Mouse (Mus musculus): ENCODE results near the gene Slc17a2. TPM values are rescaled to one million over a fixed set of nuclear protein-coding genes. Genes with fewer than 3 reads are reported as not detected.

The Slc17a2 gene
- 0.04 TPM in 1 of 2 replicates, not detected in the other for total RNA-seq (2012; rRNA removed)
- total RNA-seq (2014; rRNA removed): not detected in 2 replicates
- polyA plus RNA-seq (2012; ENCODE audit: insufficient read length, low read depth): not detected in 2 replicates

DNA sequence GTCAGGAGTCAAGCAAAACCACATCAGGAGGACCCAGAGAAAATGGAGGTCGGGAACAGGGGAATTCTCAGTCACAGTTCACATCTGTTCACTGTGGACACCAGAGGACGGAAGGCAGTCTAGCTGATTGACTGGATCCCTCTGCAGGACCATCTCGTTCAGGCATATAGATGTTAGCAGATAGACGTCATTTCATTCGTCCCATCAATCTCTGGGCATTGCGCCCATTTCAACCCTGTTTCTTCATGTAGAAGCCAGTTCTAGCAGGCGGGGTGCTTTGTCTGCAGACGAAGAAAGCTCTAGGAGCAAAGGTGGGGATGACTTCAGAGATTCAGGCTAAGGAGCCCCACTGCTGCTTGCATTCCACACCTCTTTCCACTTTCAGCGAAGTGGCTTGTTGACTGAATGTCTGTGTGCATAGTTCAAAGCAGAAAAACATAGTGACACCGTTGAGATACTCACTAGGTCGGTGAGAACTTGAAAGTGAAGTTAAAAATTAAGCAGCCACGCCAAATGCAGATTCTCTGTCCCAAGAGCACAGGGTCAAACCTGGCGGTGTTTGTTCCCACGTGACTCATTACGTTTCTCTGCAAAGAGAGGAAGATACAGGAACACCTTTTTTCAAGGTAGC lies at the start of gene Slc17a2:
TSS of gene Slc17a2 (plus strand) at position 572 of the 631 bp plus-strand sequence.
- Histone ChIP-seq H3K4me2 (ENCODE audit: insufficient read depth, low read depth, poor library complexity, severe bottlenecking) (peak within 1 kb of the TSS; percentile 26), H3K4me3 (replicated peaks in 1 of 3; ENCODE audit: low read depth in 2 of 3, low read length in 2 of 3, poor library complexity in 1 of 3) (no peak within 1 kb of the TSS), H3K36me3 (replicated peaks in 1 of 2; ENCODE audit: control insufficient read depth in 1 of 2, insufficient read depth in 1 of 2, low read length in 1 of 2) (no peaks in the 10 kb centered on the region), H3K27me3 (replicated peaks) (no peaks in the 10 kb centered on the region), H3K79me2 (replicated peaks; ENCODE audit: control insufficient read depth, extremely low read depth, insufficient read depth, poor library complexity, severe bottlenecking) (no peaks in the 10 kb centered on the region), H3K4me1 (ENCODE audit: control insufficient read depth in 1 of 2, insufficient read depth in 2 of 2) (peaks cover 4 to 5% of the 10 kb centered on the region in 2 experiments; a peak in 2 of 4 replicates), H3K27ac (ENCODE audit: insufficient read depth, low read depth) (no peak within 1 kb of the TSS), H3K9ac (ENCODE audit: insufficient read depth, low read depth) (no peak within 1 kb of the TSS), H3K9me3 (replicated peaks; ENCODE audit: low read length) (no peaks in the 10 kb centered on the region)
- in situ Hi-C loops (cut with MboI; ENCODE audit: low pct_ligation_motif_present, low pct_unique_long_range_greater_than_20kb, low sequenced_read_pairs) (no loop called here), dilution Hi-C loops (cut with MboI; ENCODE audit: extremely low pct_ligation_motif_present, extremely low pct_unique_long_range_greater_than_20kb, low sequenced_read_pairs) (no loop called here)
- no peak for TF ChIP-seq EP300 (IDR thresholded peaks at IDR 0.05; ENCODE audit: low read length)
- TF ChIP-seq MAX (IDR thresholded peaks at IDR 0.05; ENCODE audit: low read length): no peak
- no peak for TF ChIP-seq HCFC1 (IDR thresholded peaks at IDR 0.05; ENCODE audit: low read depth, low read length)
- no peak for TF ChIP-seq ZNF384 (IDR thresholded peaks at IDR 0.05; ENCODE audit: low read depth, low read length)
- TF ChIP-seq NELFE (IDR thresholded peaks at IDR 0.05; ENCODE audit: low read depth, low read length): no peak
- TF ChIP-seq GABPA (IDR thresholded peaks at IDR 0.05; ENCODE audit: insufficient replicate concordance, low read depth, low read length): no peak
- no peak for TF ChIP-seq ZC3H11A (IDR thresholded peaks at IDR 0.05; ENCODE audit: low read depth, low read length)
- no peak for TF ChIP-seq POLR2AphosphoS2 (IDR thresholded peaks at IDR 0.05; ENCODE audit: low read depth, low read length)
- no peak for TF ChIP-seq JUN (IDR thresholded peaks at IDR 0.05; ENCODE audit: insufficient read depth, low read depth, low read length)
- no peak for DNase-seq (ENCODE audit: extremely low read depth)

- Histone ChIP-seq H3K79me2 (replicated peaks; ENCODE audit: control insufficient read depth, extremely low read depth, insufficient read depth, poor library complexity, severe bottlenecking) (no peaks in the 10 kb centered on the region), H3K9me3 (replicated peaks; ENCODE audit: low read length) (no peaks in the 10 kb centered on the region), H3K4me2 (ENCODE audit: insufficient read depth, low read depth, poor library complexity, severe bottlenecking) (peak overlapping the region; percentile 98), H3K9ac (ENCODE audit: insufficient read depth, low read depth) (peak overlapping the region; percentile 90), H3K4me1 (ENCODE audit: control insufficient read depth in 1 of 2, insufficient read depth in 2 of 2) (peaks cover 3 to 44% of the 10 kb centered on the region in 2 experiments; a peak in 3 of 4 replicates), H3K27me3 (replicated peaks) (no peaks in the 10 kb centered on the region), H3K27ac (ENCODE audit: insufficient read depth, low read depth) (peak overlapping the region; percentile 86), H3K36me3 (replicated peaks in 1 of 2; ENCODE audit: control insufficient read depth in 1 of 2, insufficient read depth in 1 of 2, low read length in 1 of 2) (no peaks in the 10 kb centered on the region), H3K4me3 (replicated peaks in 1 of 3; ENCODE audit: low read depth in 2 of 3, low read length in 2 of 3, poor library complexity in 1 of 3) (peak overlapping the region; percentile 1 to 51 (median 35))
- no peak for DNase-seq (ENCODE audit: extremely low read depth)
- dilution Hi-C loops (cut with MboI; ENCODE audit: extremely low pct_ligation_motif_present, extremely low pct_unique_long_range_greater_than_20kb, low sequenced_read_pairs) (no loop called here), in situ Hi-C loops (cut with MboI; ENCODE audit: low pct_ligation_motif_present, low pct_unique_long_range_greater_than_20kb, low sequenced_read_pairs) (loop anchor here (25.0 kb wide), 1 partner anchor 1720 kb away; the partner anchor contains the start of genes Hist1h2ag, Hist1h2ah, Hist1h2bj and Hist1h2bk)
- TF ChIP-seq SMC3 (IDR thresholded peaks at IDR 0.05; ENCODE audit: low read depth, low read length): no peak
- TF ChIP-seq TCF12 (IDR thresholded peaks at IDR 0.05; ENCODE audit: low read depth, low read length): peak; percentile 24; the same call in 1 of the 2 replicates
- no peak for TF ChIP-seq MAX (IDR thresholded peaks at IDR 0.05; ENCODE audit: low read length)
- no peak for TF ChIP-seq JUND (conservative IDR thresholded peaks at IDR 0.05; ENCODE audit: low read depth, low read length)
- TF ChIP-seq POLR2A (IDR thresholded peaks at IDR 0.05; ENCODE audit: low read depth, low read length): peak; percentile 98
- TF ChIP-seq KAT2A (IDR thresholded peaks at IDR 0.05; ENCODE audit: insufficient replicate concordance, low read length): no peak
- no peak for TF ChIP-seq HCFC1 (IDR thresholded peaks at IDR 0.05; ENCODE audit: low read depth, low read length)
- TF ChIP-seq ELF1 (IDR thresholded peaks at IDR 0.05; ENCODE audit: low read depth, low read length): no peak
- TF ChIP-seq TBP (conservative IDR thresholded peaks at IDR 0.05; ENCODE audit: low read depth, low read length): no peak
- TF ChIP-seq CTCF (conservative IDR thresholded peaks at IDR 0.05 in 1 of 2, IDR thresholded peaks at IDR 0.05 in 1 of 2; ENCODE audit: low read depth in 2 of 2, low read length in 2 of 2): no peak
- peak; percentile 89 for TF ChIP-seq CHD2 (IDR thresholded peaks at IDR 0.05; ENCODE audit: low read length)
- TF ChIP-seq USF1 (IDR thresholded peaks at IDR 0.05; ENCODE audit: low read depth, low read length): no peak
- no peak for TF ChIP-seq EP300 (IDR thresholded peaks at IDR 0.05; ENCODE audit: low read length)
- TF ChIP-seq IRF4 (IDR thresholded peaks at IDR 0.05; ENCODE audit: low read depth, low read length): peak; percentile 4; the same call in 1 of the 2 replicates
- TF ChIP-seq MXI1 (IDR thresholded peaks at IDR 0.05; ENCODE audit: low read depth, low read length): no peak; the same call in 1 of the 2 replicates
- no peak for TF ChIP-seq MYC (IDR thresholded peaks at IDR 0.05; ENCODE audit: low read depth, low read length)
- TF ChIP-seq BHLHE40 (IDR thresholded peaks at IDR 0.05; ENCODE audit: low read depth, low read length): peak; percentile 37; the same call in 1 of the 2 replicates
- TF ChIP-seq ZNF384 (IDR thresholded peaks at IDR 0.05; ENCODE audit: low read depth, low read length): no peak
- no peak for TF ChIP-seq E2F4 (IDR thresholded peaks at IDR 0.05; ENCODE audit: insufficient replicate concordance, low read depth, low read length)
- no peak for TF ChIP-seq USF2 (conservative IDR thresholded peaks at IDR 0.05; ENCODE audit: low read depth, low read length)
- no peak for TF ChIP-seq ZKSCAN1 (IDR thresholded peaks at IDR 0.05; ENCODE audit: borderline replicate concordance, low read depth, low read length)
- peak; percentile 54; the same call in 1 of the 2 replicates for TF ChIP-seq MAZ (IDR thresholded peaks at IDR 0.05; ENCODE audit: low read depth, low read length)
- 0 out of 2 replicates have a peak, but pooled peaks have one; percentile 19 for TF ChIP-seq ETS1 (conservative IDR thresholded peaks at IDR 0.05; ENCODE audit: low read depth, low read length)
- TF ChIP-seq ZMIZ1 (IDR thresholded peaks at IDR 0.05; ENCODE audit: low read depth, low read length): peak; percentile 100
- no peak for TF ChIP-seq ZC3H11A (IDR thresholded peaks at IDR 0.05; ENCODE audit: low read depth, low read length)
- TF ChIP-seq MAFK (IDR thresholded peaks at IDR 0.05; ENCODE audit: insufficient replicate concordance, low read length): no peak
Observed at GRCm38 (mm10) chr13:23757211-23757773, 49.5 kb upstream of the Slc17a2 start.
